Mouse (Mus musculus): Measurements from ENCODE around the gene Ankrd63. TPM values are rescaled to one million over a fixed set of nuclear protein-coding genes. Genes with fewer than 3 reads are reported as not detected.

Gene Ankrd63
- polyA plus RNA-seq (2017; shearing (Covaris generic)) = not detected

DNA sequence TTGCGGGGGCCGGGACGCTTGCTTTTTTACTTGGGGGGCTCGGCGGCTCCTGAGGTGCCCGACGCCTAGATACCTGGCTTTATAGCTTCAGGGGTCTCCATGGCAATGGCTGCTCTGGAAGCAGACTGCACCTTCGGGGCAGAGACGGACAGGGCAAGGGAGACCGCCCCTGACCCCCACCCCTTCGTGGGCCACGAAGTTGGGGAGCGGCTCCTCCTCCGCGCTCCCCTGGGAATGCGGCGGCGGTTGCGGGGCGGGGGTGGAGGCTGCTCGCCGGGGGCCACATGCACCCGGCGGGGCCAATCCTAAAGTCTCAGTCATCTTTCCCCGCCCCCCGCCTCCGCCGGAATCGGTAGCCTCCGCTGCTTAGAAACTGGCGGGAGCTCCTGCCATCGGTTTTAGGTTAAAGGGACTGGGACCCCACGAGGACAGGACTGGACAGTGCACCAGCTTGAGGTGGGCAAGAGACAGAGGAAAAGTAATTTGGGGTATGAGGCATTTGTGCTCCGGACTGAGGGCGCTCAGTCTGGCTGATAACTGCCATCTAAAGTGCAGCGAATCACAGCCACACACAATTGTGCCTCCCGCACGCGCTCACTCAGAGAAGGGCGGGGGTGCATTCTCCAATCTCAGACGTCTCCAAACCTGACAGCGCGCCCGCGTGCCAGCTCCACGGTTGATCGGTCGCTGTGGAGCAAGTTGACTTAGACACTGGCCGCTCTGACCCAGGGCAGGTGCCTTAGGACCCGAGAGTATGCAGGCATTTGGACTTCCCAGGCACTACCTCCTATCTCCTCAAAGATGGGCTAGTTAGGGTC lies at the start of gene Ankrd63:
Ankrd63 (minus strand) TSS at position 51 of the 818 bp plus-strand sequence.

DNA sequence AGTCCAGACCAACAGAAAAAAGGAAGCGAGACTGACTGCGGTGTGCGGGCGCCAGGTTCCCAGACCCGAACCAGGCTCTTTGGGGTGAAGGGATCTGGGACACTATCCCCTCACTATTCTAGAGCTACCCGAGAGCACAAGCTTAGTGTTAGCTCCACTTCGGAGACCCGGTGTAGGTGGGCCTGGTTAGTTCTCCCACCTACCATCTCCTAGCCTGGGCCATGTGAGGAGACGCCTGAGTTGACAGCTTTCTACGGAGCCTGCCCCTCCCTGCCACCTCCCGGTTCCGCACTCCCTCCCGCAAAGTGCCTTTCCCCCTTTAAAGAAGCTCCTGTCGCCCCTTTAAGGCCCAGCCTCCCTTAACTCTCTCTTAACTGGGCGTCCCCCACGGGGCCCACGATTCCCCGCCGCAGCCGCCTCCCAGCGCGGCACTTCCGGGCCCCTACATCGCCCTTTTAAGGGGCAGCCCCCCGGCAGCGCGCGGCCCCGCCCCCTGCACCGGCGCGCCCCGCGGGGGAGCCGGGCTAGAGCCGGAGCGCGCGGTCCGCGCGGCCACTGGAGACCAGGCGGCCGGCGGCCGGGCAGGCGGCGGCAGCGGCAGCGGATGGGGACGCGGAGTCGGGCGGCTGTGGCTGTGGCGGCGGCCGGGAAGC lies 41.6 kb upstream of the Ankrd63 start, which contains the start of gene Inafm2:
Inafm2 (plus strand) TSS at position 527 of the 653 bp plus-strand sequence.

DNA sequence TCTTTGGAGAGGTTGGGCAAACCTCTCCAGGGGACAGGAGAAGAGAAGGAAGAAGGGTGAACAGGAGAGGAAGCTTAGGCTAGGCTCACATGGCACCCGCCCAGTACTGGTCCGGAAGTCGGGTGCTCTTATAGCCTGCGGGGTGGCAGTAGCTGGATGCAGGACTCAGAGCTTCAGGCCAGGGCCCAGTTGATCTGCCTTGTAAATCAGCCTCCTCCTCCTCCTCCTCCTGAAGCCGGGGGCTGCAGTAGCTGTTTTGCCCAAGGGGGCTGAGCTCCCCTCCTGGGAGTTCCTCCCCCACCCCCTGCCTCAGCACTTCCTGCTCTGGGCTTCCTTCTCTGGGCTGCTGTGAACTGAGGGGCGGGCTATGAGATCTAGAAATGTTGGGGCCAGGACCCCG lies 24.6 kb upstream of the Ankrd63 start, which contains the start of gene Plcb2:
Plcb2 (minus strand) TSS at position 102 of the 400 bp plus-strand sequence.

DNA sequence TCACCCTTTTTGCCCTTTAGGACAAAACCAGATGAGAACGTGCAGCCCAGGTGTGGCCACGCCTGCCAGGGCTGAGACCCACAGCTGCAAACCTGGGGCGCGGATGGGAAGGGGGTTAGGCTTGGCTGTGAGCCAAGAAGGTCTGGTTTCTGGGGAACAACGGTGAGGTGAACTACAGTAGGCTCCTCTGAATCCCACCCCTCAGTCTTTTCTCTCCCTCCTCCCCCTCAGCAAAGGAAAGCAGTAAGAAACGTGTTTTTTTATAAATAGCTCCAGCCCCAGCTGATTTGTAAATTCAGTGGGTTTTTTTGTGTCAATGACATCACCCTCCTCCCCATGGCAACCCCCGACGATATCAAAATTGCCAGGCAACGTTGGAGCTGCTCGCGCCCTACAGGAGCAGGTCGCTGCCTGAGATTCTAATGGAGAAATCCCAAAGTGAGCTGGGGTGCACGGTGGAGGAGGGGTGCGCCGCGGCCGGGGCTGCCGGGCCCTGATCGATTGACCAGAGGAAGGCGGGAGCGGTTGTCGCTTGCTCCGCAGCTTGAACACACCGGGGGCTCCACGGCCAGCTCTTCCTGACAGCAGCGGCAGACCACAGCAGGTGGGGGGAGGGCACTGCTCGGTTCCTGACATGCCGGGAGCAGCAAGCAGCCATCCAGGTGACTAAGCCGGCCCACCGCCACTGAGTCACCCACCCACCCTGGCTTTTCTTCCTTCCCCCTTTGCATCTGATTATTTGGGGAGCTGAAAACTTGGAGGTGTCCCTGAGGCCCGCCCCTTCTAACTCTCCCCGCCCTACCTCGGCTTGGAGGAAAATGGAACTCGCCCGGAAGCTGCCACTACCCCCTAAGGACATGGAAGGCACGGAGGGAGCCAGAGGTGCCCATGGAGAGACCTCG lies 40.6 kb downstream of the Ankrd63 start, which contains the start of gene Pak6:
Pak6 (plus strand) TSS at position 402 of the 902 bp plus-strand sequence.

Other genes with a start within 250 kb of the Ankrd63 start
- 262 TPM for gene Srp14, start 224.3 kb downstream of the Ankrd63 start, polyA plus RNA-seq (2017; shearing (Covaris generic))
- gene Bmf, start 154.3 kb downstream of the Ankrd63 start, polyA plus RNA-seq (2017; shearing (Covaris generic)) = 2.0 TPM
- gene Bub1b, start 105.8 kb downstream of the Ankrd63 start, polyA plus RNA-seq (2017; shearing (Covaris generic)) = 0.77 TPM
- gene Pak6, start 40.7 kb downstream of the Ankrd63 start, polyA plus RNA-seq (2017; shearing (Covaris generic)) = not detected
- gene Plcb2, start 24.5 kb upstream of the Ankrd63 start, polyA plus RNA-seq (2017; shearing (Covaris generic)) = 54.0 TPM
- 8.7 TPM for gene Inafm2, start 41.8 kb upstream of the Ankrd63 start, polyA plus RNA-seq (2017; shearing (Covaris generic))
- not detected for gene Ccdc9b, start 58.7 kb upstream of the Ankrd63 start, polyA plus RNA-seq (2017; shearing (Covaris generic))
- not detected for gene Phgr1, start 68.8 kb upstream of the Ankrd63 start, polyA plus RNA-seq (2017; shearing (Covaris generic))
- gene Disp2, start 75.8 kb upstream of the Ankrd63 start, polyA plus RNA-seq (2017; shearing (Covaris generic)) = not detected
- gene Knstrn, start 110.0 kb upstream of the Ankrd63 start, polyA plus RNA-seq (2017; shearing (Covaris generic)) = 5.8 TPM
- 94.3 TPM for gene Ivd, start 158.0 kb upstream of the Ankrd63 start, polyA plus RNA-seq (2017; shearing (Covaris generic))
- gene Bahd1, start 196.4 kb upstream of the Ankrd63 start, polyA plus RNA-seq (2017; shearing (Covaris generic)) = 21.3 TPM
- 1.4 TPM for gene Chst14, start 222.5 kb upstream of the Ankrd63 start, polyA plus RNA-seq (2017; shearing (Covaris generic))

Data from naive thymus-derived CD4-positive, alpha-beta T cell, adult 5 months (primary cell).